Mouse (Mus musculus): Measurements from ENCODE around the gene Ykt6. TPM values are rescaled to one million over a fixed set of nuclear protein-coding genes. Genes with fewer than 3 reads are reported as not detected.

Gene Ykt6
- 42.2 TPM for polyA plus RNA-seq (2014; fragmentation: Illumina TruSeq; extraction: RNeasy Lipid Tissue Mini Kit (QIAGEN cat#74804); ENCODE audit: low read depth, low replicate concordance)

GRCm38 (mm10) chr11:5955546-5956276, at the start of gene Ykt6:
Ykt6 (plus strand) TSS chr11:5955693.

DNA sequence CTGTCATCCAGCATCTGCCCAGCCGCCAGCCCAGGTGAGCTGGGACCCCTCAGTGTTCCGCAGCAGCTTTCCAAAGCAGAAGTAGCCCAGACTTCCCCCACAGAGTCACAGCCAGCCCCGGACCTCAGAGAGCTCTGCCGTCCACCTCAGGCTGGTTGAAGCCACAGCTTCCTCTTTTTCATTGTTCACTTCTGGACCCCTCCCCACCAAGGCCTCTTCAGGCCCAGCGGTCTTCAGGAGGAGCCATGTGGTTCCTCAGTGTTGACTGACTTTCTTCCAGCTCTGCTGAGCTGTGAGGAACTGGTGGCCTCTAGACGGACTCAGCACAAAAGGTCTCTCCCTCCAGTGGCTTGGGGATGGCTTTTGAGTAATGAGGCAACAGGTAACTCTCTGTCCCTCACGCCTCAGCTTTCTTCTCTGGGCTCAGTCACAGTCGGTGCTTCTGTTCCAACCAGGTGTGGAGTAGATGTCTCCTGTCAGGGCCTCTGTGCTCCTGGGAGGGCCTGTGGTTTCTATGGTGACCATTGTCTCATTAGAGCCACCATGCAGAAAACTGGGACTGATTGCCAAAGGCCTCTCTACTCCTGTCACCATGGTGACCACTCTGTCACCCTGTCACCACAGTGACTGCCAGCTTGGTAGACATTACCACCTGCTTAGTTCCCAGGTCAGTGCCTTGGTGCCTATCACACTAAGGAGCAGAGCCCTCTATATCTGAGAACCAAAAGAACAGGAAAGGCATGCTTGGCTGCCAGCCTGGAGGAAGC, 5.7 kb upstream of the Ykt6 start, which contains the start of gene Gck:
Gck (minus strand) TSS at position 496 of the 767 bp plus-strand sequence.

Other genes with a start within 250 kb of the Ykt6 start
- 6.9 TPM for gene Mrps24, start 240.0 kb upstream of the Ykt6 start, polyA plus RNA-seq (2014; fragmentation: Illumina TruSeq; extraction: RNeasy Lipid Tissue Mini Kit (QIAGEN cat#74804); ENCODE audit: low read depth, low replicate concordance)
- 6.7 TPM for gene Urgcp, start 193.3 kb upstream of the Ykt6 start, polyA plus RNA-seq (2014; fragmentation: Illumina TruSeq; extraction: RNeasy Lipid Tissue Mini Kit (QIAGEN cat#74804); ENCODE audit: low read depth, low replicate concordance)
- gene Dbnl, start 167.2 kb upstream of the Ykt6 start, polyA plus RNA-seq (2014; fragmentation: Illumina TruSeq; extraction: RNeasy Lipid Tissue Mini Kit (QIAGEN cat#74804); ENCODE audit: low read depth, low replicate concordance): 5.0 TPM
- not detected for gene Pgam2, start 152.0 kb upstream of the Ykt6 start, polyA plus RNA-seq (2014; fragmentation: Illumina TruSeq; extraction: RNeasy Lipid Tissue Mini Kit (QIAGEN cat#74804); ENCODE audit: low read depth, low replicate concordance)
- 1.7 TPM for gene Polm, start 117.7 kb upstream of the Ykt6 start, polyA plus RNA-seq (2014; fragmentation: Illumina TruSeq; extraction: RNeasy Lipid Tissue Mini Kit (QIAGEN cat#74804); ENCODE audit: low read depth, low replicate concordance)
- 0.88 TPM for gene Aebp1, start 93.7 kb upstream of the Ykt6 start, polyA plus RNA-seq (2014; fragmentation: Illumina TruSeq; extraction: RNeasy Lipid Tissue Mini Kit (QIAGEN cat#74804); ENCODE audit: low read depth, low replicate concordance)
- 0.25 TPM for gene Pold2, start 77.4 kb upstream of the Ykt6 start, polyA plus RNA-seq (2014; fragmentation: Illumina TruSeq; extraction: RNeasy Lipid Tissue Mini Kit (QIAGEN cat#74804); ENCODE audit: low read depth, low replicate concordance)
- not detected for gene Myl7, start 56.9 kb upstream of the Ykt6 start, polyA plus RNA-seq (2014; fragmentation: Illumina TruSeq; extraction: RNeasy Lipid Tissue Mini Kit (QIAGEN cat#74804); ENCODE audit: low read depth, low replicate concordance)
- not detected for gene Gck, start 5.6 kb upstream of the Ykt6 start, polyA plus RNA-seq (2014; fragmentation: Illumina TruSeq; extraction: RNeasy Lipid Tissue Mini Kit (QIAGEN cat#74804); ENCODE audit: low read depth, low replicate concordance)
- gene Camk2b, start 110.7 kb downstream of the Ykt6 start, polyA plus RNA-seq (2014; fragmentation: Illumina TruSeq; extraction: RNeasy Lipid Tissue Mini Kit (QIAGEN cat#74804); ENCODE audit: low read depth, low replicate concordance): 2.1 TPM
- gene A730071L15Rik, start 244.3 kb downstream of the Ykt6 start, polyA plus RNA-seq (2014; fragmentation: Illumina TruSeq; extraction: RNeasy Lipid Tissue Mini Kit (QIAGEN cat#74804); ENCODE audit: low read depth, low replicate concordance): not detected
- 17.1 TPM for gene Nudcd3, start 244.7 kb downstream of the Ykt6 start, polyA plus RNA-seq (2014; fragmentation: Illumina TruSeq; extraction: RNeasy Lipid Tissue Mini Kit (QIAGEN cat#74804); ENCODE audit: low read depth, low replicate concordance)